Comparison of ENCODE assay signal across 21 mouse cellular contexts in the genomic region with DNA sequence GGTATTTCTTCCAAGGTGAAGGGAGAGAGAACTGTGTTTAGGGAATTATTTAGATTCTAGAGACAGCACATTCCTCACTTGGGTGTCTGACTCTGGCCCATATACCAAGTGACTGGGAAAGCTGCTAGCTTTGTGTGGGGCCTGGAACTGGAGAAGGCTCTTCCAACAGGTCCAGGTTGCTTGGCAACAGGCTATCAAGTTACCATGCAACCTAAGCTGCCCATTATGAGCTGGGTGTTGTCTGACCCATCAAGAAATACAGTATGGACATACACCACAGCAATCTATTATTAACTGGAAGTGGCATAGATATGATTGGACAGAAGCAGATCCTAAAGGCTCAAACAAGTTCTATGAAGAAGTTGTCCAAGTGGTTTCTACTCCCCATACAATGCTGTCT. TPM values are rescaled to one million over a fixed set of nuclear protein-coding genes. Genes with fewer than 3 reads are reported as not detected.
"Had no signal": no experiment of that assay in that cellular context is flagged by ENCODE, and none has a peak within 500 bp of the region (broad histone marks: within the 10 kb centered on the region; RNA-seq: fewer than 3 reads in every experiment).

No protein-coding gene starts in this region.

- H3K4me3 ChIP-seq: lung, embryonic 15.5 days; megakaryocyte, embryonic 14.5 days; midbrain, embryonic 13.5 days; midbrain, embryonic 15.5 days; neural tube, embryonic 12.5 days; stomach, embryonic 15.5 days had no signal

- H3K27ac ChIP-seq: lung, embryonic 15.5 days; macrophage; midbrain, embryonic 13.5 days; midbrain, embryonic 15.5 days; neural tube, embryonic 12.5 days; stomach, embryonic 15.5 days; stomach, postnatal 0 days had no signal

- H3K4me1 ChIP-seq: lung, embryonic 15.5 days; midbrain, embryonic 13.5 days; midbrain, embryonic 15.5 days; neural tube, embryonic 12.5 days; stomach, embryonic 15.5 days had no signal

- ATAC-seq: liver, postnatal 0 days; lung, postnatal 0 days; midbrain, embryonic 13.5 days; midbrain, embryonic 15.5 days had no signal

- DNase-seq: liver, postnatal 0 days; lung, adult 2 months; lung, postnatal 14 days; lung, postnatal 36 days; right cerebral cortex, postnatal 14 days; thymus, adult 2 months; thymus, postnatal 25 days; thymus, postnatal 4 days had no signal

- H3K4me2 ChIP-seq: lung, embryonic 15.5 days; midbrain, embryonic 11.5 days; midbrain, embryonic 13.5 days; midbrain, embryonic 15.5 days; neural tube, embryonic 12.5 days; stomach, embryonic 15.5 days had no signal

- H3K27me3 ChIP-seq: lung, embryonic 15.5 days; midbrain, embryonic 13.5 days; midbrain, embryonic 15.5 days; neural tube, embryonic 12.5 days; stomach, embryonic 15.5 days had no signal

- H3K9me3 ChIP-seq: lung, embryonic 15.5 days; midbrain, embryonic 13.5 days; midbrain, embryonic 15.5 days; neural tube, embryonic 12.5 days; stomach, embryonic 15.5 days had no signal

RNA-seq across cellular contexts. Expression of a gene that starts 21.9 kb away (rescaled TPM):
- total RNA-seq: megakaryocyte progenitor cell, adult 5-6 weeks; midbrain, postnatal 0 days had no signal
- polyA plus RNA-seq: macrophage had no signal

RNA-seq across cellular contexts. Expression of a gene that starts 36.3 kb away (rescaled TPM):
- total RNA-seq: megakaryocyte progenitor cell, adult 5-6 weeks; neutrophil, adult 5-6 weeks had no signal
